Mouse (Mus musculus) MEL (cell line): ENCODE measurements around the gene Nrxn2. TPM values are rescaled to one million over a fixed set of nuclear protein-coding genes. Genes with fewer than 3 reads are reported as not detected.

Experiments
- DNase-seq: peaks from one replicate; pipeline ENCODE4 v3.0.0; 2011; ENCODE audit warnings: low read depth, low spot score
- H3K27ac ChIP-seq: 2 replicates; pipeline ENCODE4 v1.5.1; 2012; ENCODE audit warnings: low read depth, mild to moderate bottlenecking, control low read depth, low read length, moderate library complexity; ENCODE audit not compliant: control insufficient read depth
- H3K27me3 ChIP-seq, 2 experiments: fragments of 150-350 bp in 1 of 2; sonication (generic) in 1 of 2; 2 replicates each; pipeline ENCODE4 v1.6.1; 2012; ENCODE audit warnings: low read length in 2 of 2, mild to moderate bottlenecking in 2 of 2, improper control_type of control experiment in 1 of 2, moderate library complexity in 1 of 2; ENCODE audit not compliant: insufficient read depth in 2 of 2, control insufficient read depth in 1 of 2
- H3K36me3 ChIP-seq, 2 experiments: 2 replicates each; pipeline ENCODE4 v1.6.1; 2012 to 2014; ENCODE audit warnings: low read length in 2 of 2, improper control_type of control experiment in 1 of 2, inconsistent platforms in 1 of 2, mild to moderate bottlenecking in 1 of 2; ENCODE audit not compliant: insufficient read depth in 2 of 2, control insufficient read depth in 1 of 2
- H3K4me1 ChIP-seq, 2 experiments: fragments of 150-350 bp in 1 of 2; sonication (generic) in 1 of 2; 2 replicates each; pipeline ENCODE4 v1.6.1; 2012; ENCODE audit warnings: low read length in 2 of 2, improper control_type of control experiment in 1 of 2, mild to moderate bottlenecking in 1 of 2; ENCODE audit not compliant: insufficient read depth in 2 of 2, control insufficient read depth in 1 of 2
- H3K4me3 ChIP-seq, 2 experiments: fragments of 150-350 bp in 1 of 2; sonication (generic) in 1 of 2; 2 replicates each; pipeline ENCODE4 v1.5.1; 2012; ENCODE audit warnings: low read depth in 2 of 2, low read length in 2 of 2, mild to moderate bottlenecking in 2 of 2, moderate library complexity in 2 of 2, control low read depth in 1 of 2, improper control_type of control experiment in 1 of 2; ENCODE audit not compliant: control insufficient read depth in 1 of 2, insufficient read depth in 1 of 2
- H3K79me2 ChIP-seq: 2 replicates; pipeline ENCODE4 v1.6.1; 2012; ENCODE audit warnings: mild to moderate bottlenecking, low read length, moderate library complexity; ENCODE audit not compliant: control insufficient read depth, poor library complexity, insufficient read depth
- H3K9ac ChIP-seq: 2 replicates; pipeline ENCODE4 v1.6.1; 2012; ENCODE audit warnings: low read depth, mild to moderate bottlenecking, control low read depth, low read length, moderate library complexity; ENCODE audit not compliant: control insufficient read depth, poor library complexity, severe bottlenecking
- H3K9me3 ChIP-seq: fragments of 150-350 bp; sonication (generic); replicated peaks from 2 replicates; pipeline ENCODE4 v1.6.1; 2012; ENCODE audit warnings: mild to moderate bottlenecking, low read length, improper control_type of control experiment, moderate library complexity; ENCODE audit not compliant: insufficient read depth
- BHLHE40 ChIP-seq: IDR thresholded peaks from 2 replicates; pipeline ENCODE4 v1.6.1; 2012; ENCODE audit warnings: low read depth, mild to moderate bottlenecking, inconsistent platforms, low read length, improper control_type of control experiment, borderline replicate concordance
- CHD1 ChIP-seq: IDR thresholded peaks from 2 replicates; pipeline ENCODE4 v1.6.1; 2012; ENCODE audit warnings: low read depth, mild to moderate bottlenecking, inconsistent platforms, low read length, improper control_type of control experiment
- CHD2 ChIP-seq: IDR thresholded peaks from 2 replicates; pipeline ENCODE4 v1.6.1; 2011; ENCODE audit warnings: low read length, improper control_type of control experiment
- E2F4 ChIP-seq: IDR thresholded peaks from 2 replicates; pipeline ENCODE4 v1.6.1; 2011; ENCODE audit warnings: low read depth, low read length, improper control_type of control experiment, borderline replicate concordance
- ETS1 ChIP-seq: IDR thresholded peaks from 2 replicates; pipeline ENCODE4 v1.6.1; 2012; ENCODE audit warnings: low read depth, mild to moderate bottlenecking, inconsistent platforms, low read length, improper control_type of control experiment, moderate library complexity
- JUND ChIP-seq: IDR thresholded peaks from 2 replicates; pipeline ENCODE4 v1.6.1; 2011; ENCODE audit warnings: low read depth, mild to moderate bottlenecking, improper control_type of control experiment, low read length
- MAX ChIP-seq: IDR thresholded peaks from 2 replicates; pipeline ENCODE4 v1.6.1; 2011; ENCODE audit warnings: low read length, improper control_type of control experiment
- MYC ChIP-seq: IDR thresholded peaks from 2 replicates; pipeline ENCODE4 v1.6.1; 2011; ENCODE audit warnings: low read depth, mild to moderate bottlenecking, low read length, improper control_type of control experiment, moderate library complexity
- NRF1 ChIP-seq: IDR thresholded peaks from 2 replicates; pipeline ENCODE4 v1.6.1; 2014; ENCODE audit warnings: low read depth, mild to moderate bottlenecking, inconsistent platforms, low read length, improper control_type of control experiment, moderate library complexity; ENCODE audit not compliant: poor library complexity, insufficient read depth, severe bottlenecking
- POLR2A ChIP-seq, 2 experiments: IDR thresholded peaks; 2 replicates each; pipeline ENCODE4 v1.6.1; 2011 to 2012; ENCODE audit warnings: low read length in 2 of 2, mild to moderate bottlenecking in 2 of 2, control low read depth in 1 of 2, improper control_type of control experiment in 1 of 2, low read depth in 1 of 2, moderate library complexity in 1 of 2; ENCODE audit not compliant: control insufficient read depth in 1 of 2, insufficient read depth in 1 of 2, poor library complexity in 1 of 2
- POLR2AphosphoS2 ChIP-seq: IDR thresholded peaks from 2 replicates; pipeline ENCODE4 v1.6.1; 2011; ENCODE audit warnings: low read length, improper control_type of control experiment
- POLR2AphosphoS5 ChIP-seq: IDR thresholded peaks from 2 replicates; pipeline ENCODE4 v1.6.1; 2012; ENCODE audit warnings: low read depth, borderline replicate concordance, mild to moderate bottlenecking, inconsistent platforms, low read length, moderate library complexity, mixed read lengths
- SMC3 ChIP-seq: IDR thresholded peaks from 2 replicates; pipeline ENCODE4 v1.6.1; 2011; ENCODE audit warnings: low read depth, low read length, improper control_type of control experiment
- TAL1 ChIP-seq: IDR thresholded peaks from 2 replicates; pipeline ENCODE4 v1.6.1; 2012; ENCODE audit warnings: mild to moderate bottlenecking, inconsistent platforms, low read length, moderate library complexity, mixed read lengths
- TBP ChIP-seq: IDR thresholded peaks from 2 replicates; pipeline ENCODE4 v1.8.0; 2011; ENCODE audit warnings: low read depth, low read length, improper control_type of control experiment
- UBTF ChIP-seq: IDR thresholded peaks from 2 replicates; pipeline ENCODE4 v1.6.1; 2012; ENCODE audit warnings: low read depth, mild to moderate bottlenecking, inconsistent platforms, low read length, improper control_type of control experiment, moderate library complexity, borderline replicate concordance; ENCODE audit not compliant: insufficient read depth
- ZC3H11A ChIP-seq: IDR thresholded peaks from 2 replicates; pipeline ENCODE4 v1.6.1; 2012; ENCODE audit warnings: low read depth, mild to moderate bottlenecking, inconsistent platforms, low read length, improper control_type of control experiment
- ZKSCAN1 ChIP-seq: IDR thresholded peaks from 2 replicates; pipeline ENCODE4 v1.6.1; 2012; ENCODE audit warnings: low read depth, mild to moderate bottlenecking, inconsistent platforms, low read length, improper control_type of control experiment, moderate library complexity
- polyA plus RNA-seq, 2 experiments: library from polyadenylated mRNA; stranded (reverse) in 1 of 2; unstranded in 1 of 2; fragments of >175 nt in 1 of 2; fragments of >200 nt in 1 of 2; gene quantifications; 2 replicates each; pipeline versions ENCODE4 v1.2.1 to v1.2.4; 2012; ENCODE audit warnings: low replicate concordance in 2 of 2, low read depth in 1 of 2; ENCODE audit not compliant: insufficient read length in 2 of 2, insufficient read depth in 1 of 2, missing spikeins in 1 of 2
- total RNA-seq: library from RNA; depleted of rRNA; stranded (reverse); fragments of 300-350 nt; gene quantifications from 2 replicates; pipeline ENCODE4 v1.2.3, GENCODE M21; 2012

Nrxn2 gene
- total and polyA plus RNA-seq, 3 experiments: 0.39 to 0.42 TPM; not detected in 1

DNA sequence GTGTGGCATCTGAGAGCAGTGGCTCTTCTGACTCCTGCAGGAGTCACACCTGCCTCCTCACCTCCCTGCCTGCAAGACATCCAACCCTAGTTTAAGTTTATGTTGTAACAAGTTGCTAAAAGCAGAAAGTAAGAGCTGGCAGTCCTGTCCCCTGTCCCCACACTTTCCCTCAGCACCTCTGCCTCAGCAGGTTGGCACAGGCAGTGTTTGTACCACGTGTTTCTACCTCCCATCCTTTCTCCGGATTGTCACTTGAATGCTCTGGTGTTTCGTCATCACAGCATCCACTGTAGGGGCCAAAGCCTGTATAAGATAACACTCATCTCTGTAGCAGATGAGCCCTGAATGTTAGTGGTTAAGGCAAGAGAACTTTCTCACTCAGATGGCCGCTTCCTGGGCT, 106.5 kb downstream of the Nrxn2 start:
- DNase-seq: no peak
- Histone ChIP-seq H3K36me3 (no peaks in the 10 kb centered on the region), H3K27ac (no peak overlapping the region), H3K9me3 (no peaks in the 10 kb centered on the region), H3K4me1 (no peaks in the 10 kb centered on the region), H3K27me3 (no peaks in the 10 kb centered on the region), H3K79me2 (no peaks in the 10 kb centered on the region), H3K4me3 (no peak overlapping the region), H3K9ac (no peak overlapping the region)
- TF ChIP-seq SMC3 (no peak), TBP (no peak), BHLHE40 (no peak), NRF1 (no peak), JUND (no peak), E2F4 (no peak), MYC (no peak), CHD2 (no peak), MAX (no peak), POLR2AphosphoS5 (no peak), UBTF (no peak), POLR2A (IDR thresholded peaks at IDR 0.05; ENCODE audit: control insufficient read depth in 1 of 2, insufficient read depth in 1 of 2, low read depth in 1 of 2, low read length in 2 of 2, poor library complexity in 1 of 2) (no peak)

DNA sequence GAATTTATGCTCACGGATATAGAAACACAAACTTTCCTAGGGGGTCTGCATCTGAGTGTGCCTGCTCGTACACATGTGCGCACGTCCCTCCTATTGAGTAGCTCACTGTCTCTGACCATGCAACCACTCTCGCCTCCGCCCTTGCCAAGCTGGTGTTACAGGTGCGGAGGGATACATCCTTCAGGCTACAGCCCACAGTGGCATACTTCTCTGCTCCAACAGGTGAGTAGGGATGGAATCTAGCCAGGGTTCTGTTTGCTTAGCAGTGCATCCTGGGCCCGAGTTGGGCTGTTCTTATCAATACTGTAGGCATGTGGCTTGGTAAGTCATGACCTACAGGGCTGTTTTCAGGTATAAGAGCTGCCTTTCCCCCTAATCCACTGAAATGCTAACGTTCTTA, 107.5 kb downstream of the Nrxn2 start:
- Histone ChIP-seq H3K4me3 (no peak overlapping the region), H3K9ac (no peak overlapping the region), H3K9me3 (no peaks in the 10 kb centered on the region), H3K27me3 (no peaks in the 10 kb centered on the region), H3K79me2 (no peaks in the 10 kb centered on the region), H3K4me1 (no peaks in the 10 kb centered on the region), H3K36me3 (no peaks in the 10 kb centered on the region), H3K27ac (no peak overlapping the region)
- DNase-seq: no peak
- no peak for TF ChIP-seq POLR2AphosphoS2
- no peak for TF ChIP-seq ZC3H11A
- no peak for TF ChIP-seq TAL1
- TF ChIP-seq CHD1: no peak

DNA sequence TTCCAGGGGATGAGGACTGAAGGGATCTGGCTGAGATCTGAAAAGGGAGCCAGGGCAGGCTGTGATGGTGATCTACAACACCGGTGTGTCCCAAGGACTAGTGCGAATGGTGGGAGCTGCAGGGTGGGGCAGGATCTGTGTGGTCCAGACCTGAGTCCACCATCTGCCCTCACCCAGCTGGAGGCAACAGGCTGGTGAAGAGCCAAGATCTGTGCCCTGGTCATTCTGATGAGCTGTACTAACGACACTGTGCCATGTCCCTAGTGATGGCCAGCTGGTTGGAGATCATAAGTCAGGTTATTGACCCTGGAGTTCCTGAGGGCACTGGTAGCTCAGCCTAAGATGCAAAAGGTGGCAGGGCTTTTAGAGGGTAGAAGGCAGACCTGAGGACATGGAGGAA, 108.9 kb downstream of the Nrxn2 start:
- H3K4me3 ChIP-seq: no peak overlapping the region
- H3K27me3 ChIP-seq: no peaks in the 10 kb centered on the region
- H3K36me3 ChIP-seq: no peaks in the 10 kb centered on the region
- no peak overlapping the region for H3K27ac ChIP-seq
- no peaks in the 10 kb centered on the region for H3K4me1 ChIP-seq
- no peak for TF ChIP-seq ETS1
- TF ChIP-seq UBTF: no peak
- TF ChIP-seq NRF1: no peak
- TF ChIP-seq POLR2A (IDR thresholded peaks at IDR 0.05; ENCODE audit: control insufficient read depth in 1 of 2, insufficient read depth in 1 of 2, low read depth in 1 of 2, low read length in 2 of 2, poor library complexity in 1 of 2): no peak
- no peak for TF ChIP-seq ZKSCAN1
- no peak for DNase-seq
- no peaks in the 10 kb centered on the region for H3K9me3 ChIP-seq
- no peak overlapping the region for H3K9ac ChIP-seq
- no peaks in the 10 kb centered on the region for H3K79me2 ChIP-seq
